Mouse (Mus musculus) midbrain, embryonic 16.5 days (tissue): Measurements from ENCODE around the gene Zscan2. TPM values are rescaled to one million over a fixed set of nuclear protein-coding genes. Genes with fewer than 3 reads are reported as not detected.

ENCODE experiments used
- ATAC-seq: fragments of 200-750 bp; cut with Nextera tagmentation; 2 replicates; pipeline ENCODE4 v1.8.0; 2017; ENCODE audit warnings: moderate TSS enrichment
- H3K27ac ChIP-seq: fragments of 300-500 bp; sonication (generic); 2 replicates; pipeline ENCODE4 v1.5.1; 2014; ENCODE audit warnings: mild to moderate bottlenecking, low read length, mixed read lengths
- H3K27me3 ChIP-seq: fragments of 300-500 bp; sonication (generic); 2 replicates; pipeline ENCODE4 v1.6.1; 2014; ENCODE audit warnings: low read depth, low read length, mixed read lengths; ENCODE audit not compliant: control insufficient read depth, insufficient read depth
- H3K36me3 ChIP-seq: fragments of 300-500 bp; sonication (generic); 2 replicates; pipeline ENCODE4 v1.6.1; 2014; ENCODE audit warnings: mild to moderate bottlenecking, low read length, moderate library complexity, mixed read lengths; ENCODE audit not compliant: control insufficient read depth, insufficient read depth
- H3K4me1 ChIP-seq: fragments of 300-500 bp; sonication (generic); 2 replicates; pipeline ENCODE4 v1.6.1; 2014; ENCODE audit warnings: mild to moderate bottlenecking, low read length, mixed read lengths; ENCODE audit not compliant: control insufficient read depth, insufficient read depth
- H3K4me2 ChIP-seq: fragments of 300-500 bp; sonication (generic); 2 replicates; pipeline ENCODE4 v1.6.1; 2014; ENCODE audit warnings: mild to moderate bottlenecking, low read length, mixed read lengths
- H3K4me3 ChIP-seq: fragments of 300-500 bp; sonication (generic); 2 replicates; pipeline ENCODE4 v1.5.1; 2014; ENCODE audit warnings: low read depth, mild to moderate bottlenecking, low read length, moderate library complexity, mixed read lengths
- H3K9ac ChIP-seq: fragments of 300-500 bp; sonication (generic); 2 replicates; pipeline ENCODE4 v1.6.1; 2014; ENCODE audit warnings: low read depth, low read length, mixed read lengths
- H3K9me3 ChIP-seq: fragments of 300-500 bp; sonication (generic); replicated peaks from 2 replicates; pipeline ENCODE4 v1.6.1; 2014; ENCODE audit warnings: mild to moderate bottlenecking, low read length, mixed read lengths; ENCODE audit not compliant: control insufficient read depth, poor library complexity, severe bottlenecking
- WGBS: fragments of 180-500 bp; shearing (Covaris S2); extraction: QIAGEN DNeasy Blood & Tissue Kit; methylation state at CpG from one replicate; pipeline ENCODE4 v1.1.7; 2014; 5-methylcytosine and 5-hydroxymethylcytosine counted together
- polyA plus RNA-seq: library from polyadenylated mRNA; unstranded; fragments of >200 nt; fragmentation: Nextera tagmentation; extraction: Ambion mirVana; gene quantifications from 2 replicates; pipeline ENCODE4 v1.2.1, GENCODE M21; 2015

The Zscan2 gene
- polyA plus RNA-seq, 1 experiment from 2014 or later: 4.0 TPM

DNA sequence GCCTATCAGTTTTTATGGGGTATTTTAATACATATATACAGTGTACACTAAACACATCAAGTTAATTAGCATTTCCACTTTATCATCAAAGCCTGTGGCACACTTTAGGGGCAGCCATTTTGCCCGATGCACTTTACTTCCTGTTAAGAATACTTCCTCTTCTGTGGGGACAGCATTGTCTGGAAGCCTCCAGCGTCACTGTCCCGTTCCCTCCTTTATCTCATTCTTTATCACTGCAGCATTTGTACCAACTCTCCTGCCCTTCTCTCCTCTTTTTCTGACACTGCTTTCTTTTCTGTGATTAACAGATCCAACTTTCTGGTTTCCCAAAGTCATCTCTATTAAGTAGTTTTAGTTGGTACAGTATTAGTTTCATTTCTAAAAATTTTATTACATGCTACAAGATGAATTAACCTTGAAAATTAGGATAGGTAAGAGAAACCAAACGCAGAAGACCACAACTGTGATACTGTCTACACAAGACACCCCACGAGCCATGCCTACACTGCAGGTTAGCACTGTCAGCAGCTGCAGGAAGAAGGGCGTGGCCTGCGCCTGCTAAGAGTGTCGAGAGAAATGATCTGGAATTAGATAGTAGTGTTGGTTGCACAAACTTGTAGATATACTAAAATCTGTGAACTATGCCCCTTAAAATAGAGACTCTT, 58.4 kb downstream of the Zscan2 start:
- Histone ChIP-seq H3K9me3 (no peaks in the 10 kb centered on the region), H3K27ac (no peak overlapping the region), H3K9ac (no peak overlapping the region), H3K4me3 (no peak overlapping the region), H3K4me2 (no peak overlapping the region), H3K4me1 (no peaks in the 10 kb centered on the region), H3K27me3 (no peaks in the 10 kb centered on the region), H3K36me3 (peaks cover 13% of the 10 kb centered on the region)
- ATAC-seq: no peak
- 88% methylated on average over 8 of the region's 8 CpGs for WGBS

DNA sequence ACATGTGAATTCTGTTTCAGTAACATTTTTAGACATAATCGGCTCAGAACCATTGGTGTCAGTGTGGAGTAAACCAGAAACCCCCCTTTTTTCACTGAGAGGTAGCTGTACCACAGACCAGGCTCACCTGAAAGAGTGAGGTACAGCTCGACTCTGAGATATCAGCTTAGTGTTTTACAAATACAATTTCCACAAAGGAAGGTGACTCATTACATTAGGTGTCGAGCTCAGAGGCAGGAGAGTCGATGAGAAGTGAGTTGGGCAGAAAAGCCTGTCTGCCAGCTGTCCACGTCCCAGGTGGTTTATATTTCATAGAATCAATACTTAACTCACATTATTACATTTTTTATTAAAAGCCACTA, 58.9 kb downstream of the Zscan2 start:
- ATAC-seq: no peak
- H3K27ac ChIP-seq: no peak overlapping the region
- H3K4me3 ChIP-seq: no peak overlapping the region
- peaks cover 17% of the 10 kb centered on the region for H3K36me3 ChIP-seq
- H3K27me3 ChIP-seq: no peaks in the 10 kb centered on the region
- H3K9ac ChIP-seq: no peak overlapping the region
- H3K4me1 ChIP-seq: no peaks in the 10 kb centered on the region
- no peak overlapping the region for H3K4me2 ChIP-seq
- H3K9me3 ChIP-seq: no peaks in the 10 kb centered on the region
- WGBS: 91% methylated on average over 5 of the region's 5 CpGs

DNA sequence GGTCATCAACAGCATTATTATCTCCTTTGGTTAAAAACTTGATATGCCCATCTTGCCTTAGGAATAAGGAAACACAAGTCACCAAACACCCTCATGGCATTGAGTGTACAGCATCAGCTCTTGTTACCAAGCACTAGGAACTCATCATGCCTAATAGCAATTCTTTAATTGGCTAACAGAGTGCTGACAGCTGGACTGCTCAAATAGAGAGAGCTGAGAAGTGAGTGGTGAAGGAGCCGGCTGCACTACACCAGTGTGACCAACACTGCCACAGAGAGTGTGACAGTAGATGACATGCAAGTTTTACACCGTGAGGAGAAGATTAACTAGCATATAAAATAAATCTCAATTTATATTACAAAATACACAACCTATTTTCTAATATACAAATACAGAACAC, 62.4 kb downstream of the Zscan2 start:
- no peak for ATAC-seq
- 85% methylated on average over 2 of the region's 2 CpGs for WGBS
- Histone ChIP-seq H3K9me3 (no peaks in the 10 kb centered on the region), H3K36me3 (peaks cover 17% of the 10 kb centered on the region), H3K27ac (no peak overlapping the region), H3K4me1 (no peaks in the 10 kb centered on the region), H3K27me3 (no peaks in the 10 kb centered on the region), H3K4me2 (no peak overlapping the region), H3K9ac (no peak overlapping the region), H3K4me3 (no peak overlapping the region)

Other genes starting within 250 kb of the Zscan2 start
- gene Crtc3, start 172.0 kb upstream of the Zscan2 start, polyA plus RNA-seq: 12.7 and 13.7 TPM in 2 replicates
- 17.5 and 21.2 TPM in 2 replicates for gene Iqgap1, start 34.9 kb upstream of the Zscan2 start, polyA plus RNA-seq
- 35.1 and 36.3 TPM in 2 replicates for gene Wdr73, start 40.3 kb downstream of the Zscan2 start, polyA plus RNA-seq
- 4.6 and 5.9 TPM in 2 replicates for gene Nmb, start 44.2 kb downstream of the Zscan2 start, polyA plus RNA-seq
- gene Sec11a, start 86.9 kb downstream of the Zscan2 start, polyA plus RNA-seq: 156 and 157 TPM in 2 replicates
- 10.2 and 10.6 TPM in 2 replicates for gene Zfp592, start 132.8 kb downstream of the Zscan2 start, polyA plus RNA-seq
- gene Alpk3, start 196.7 kb downstream of the Zscan2 start, polyA plus RNA-seq: 0.14 and 0.16 TPM in 2 replicates